Comparison of ENCODE assay signal across 18 mouse cellular contexts in genomic region chr7:81315583-81315982, GRCm38 (mm10). TPM values are rescaled to one million over a fixed set of nuclear protein-coding genes. Genes with fewer than 3 reads are reported as not detected.
DNase-seq lines count a peak whose midpoint lies in the region; ATAC-seq and TF ChIP-seq lines count a peak whose summit lies in the region.
"Had no signal": no experiment of that assay in that cellular context is flagged by ENCODE, and none has a peak within 500 bp of the region (broad histone marks: within the 10 kb centered on the region; RNA-seq: fewer than 3 reads in every experiment).

No protein-coding gene starts in this region.

- TF ChIP-seq CTCF in thymus, adult 2 months (IDR thresholded peaks at IDR 0.05; ENCODE audit: borderline replicate concordance, control insufficient read depth, extremely low read depth, insufficient read depth, low read length, poor library complexity), result no peak

- peaks cover 93% of the 10 kb centered on the region for H3K4me1 ChIP-seq in megakaryocyte, embryonic 14.5 days
- H3K4me1 ChIP-seq in thymus, adult 2 months (replicated peaks; ENCODE audit: control insufficient read depth, insufficient read depth, low read length), result no peaks in the 10 kb centered on the region
- H3K4me1 ChIP-seq: forebrain, embryonic 13.5 days; intestine, embryonic 15.5 days; limb, embryonic 15.5 days; midbrain, embryonic 10.5 days had no signal

- WGBS in thymus, adult 2 months, result 57% methylated on average over 8 of the region's 8 CpGs

- H3K9me3 ChIP-seq in megakaryocyte, embryonic 14.5 days, result peaks cover 6% of the 10 kb centered on the region; the same call in 1 of the 2 replicates
- H3K9me3 ChIP-seq: embryonic facial prominence, embryonic 15.5 days; forebrain, embryonic 13.5 days; heart, embryonic 10.5 days; intestine, embryonic 15.5 days; limb, embryonic 15.5 days; midbrain, embryonic 10.5 days had no signal

- DNase-seq in kidney, postnatal 10 days, result peak; percentile 37
- no peak for DNase-seq in kidney, adult 9 months
- peak; percentile 57 for DNase-seq in NIH3T3 (ENCODE audit: low read depth)
- peak; percentile 32 for DNase-seq in skeletal muscle tissue, adult 2 months (ENCODE audit: low read depth, low spot score)
- no peak for DNase-seq in thymus, adult 2 months
- DNase-seq: cerebellum, postnatal 14 days; embryo, embryonic 11 days; gastrocnemius, postnatal 25 days; liver, postnatal 0 days had no signal

- no peak for TF ChIP-seq POLR2A in thymus, adult 2 months (IDR thresholded peaks at IDR 0.05; ENCODE audit: control insufficient read depth, extremely low read depth, insufficient read depth, low read length, poor library complexity)

- H3K27me3 ChIP-seq in megakaryocyte, embryonic 14.5 days (replicated peaks), result no peaks in the 10 kb centered on the region
- no peaks in the 10 kb centered on the region for H3K27me3 ChIP-seq in thymus, adult 2 months (ENCODE audit: control insufficient read depth, insufficient read depth, low read length)
- H3K27me3 ChIP-seq: embryonic facial prominence, embryonic 15.5 days; forebrain, embryonic 13.5 days; intestine, embryonic 15.5 days; limb, embryonic 15.5 days had no signal

- peaks cover 68% of the 10 kb centered on the region for H3K36me3 ChIP-seq in megakaryocyte, embryonic 14.5 days (replicated peaks; ENCODE audit: low read length)
- no peaks in the 10 kb centered on the region for H3K36me3 ChIP-seq in thymus, adult 2 months (ENCODE audit: control insufficient read depth, insufficient read depth, low read length)
- H3K36me3 ChIP-seq: embryonic facial prominence, embryonic 15.5 days; heart, embryonic 10.5 days; intestine, embryonic 15.5 days; limb, embryonic 15.5 days; midbrain, embryonic 10.5 days had no signal

- no peak overlapping the region for H3K27ac ChIP-seq in thymus, adult 2 months (ENCODE audit: control insufficient read depth, insufficient read depth, low read length)
- H3K27ac ChIP-seq: embryonic facial prominence, embryonic 15.5 days; forebrain, embryonic 13.5 days; heart, embryonic 10.5 days; hindbrain, embryonic 14.5 days; intestine, embryonic 15.5 days; limb, embryonic 15.5 days; midbrain, embryonic 10.5 days had no signal

- ATAC-seq in megakaryocyte, adult 5-6 weeks (ENCODE audit: poor library complexity, severe bottlenecking), result no peak
- ATAC-seq: forebrain, embryonic 13.5 days; intestine, embryonic 15.5 days; liver, postnatal 0 days had no signal

- H3K4me3 ChIP-seq in megakaryocyte, embryonic 14.5 days (replicated peaks), result peak overlapping the region; percentile 60
- H3K4me3 ChIP-seq in thymus, adult 2 months (ENCODE audit: control insufficient read depth, insufficient read depth, low read length), result no peak overlapping the region
- H3K4me3 ChIP-seq: embryonic facial prominence, embryonic 15.5 days; forebrain, embryonic 13.5 days; heart, embryonic 10.5 days; intestine, embryonic 15.5 days; limb, embryonic 15.5 days; midbrain, embryonic 10.5 days had no signal

RNA-seq across cellular contexts. Expression of gene Rps17, which starts 29.5 kb away (rescaled TPM):
- 57.3 and 223 TPM in 2 replicates for polyA plus RNA-seq in megakaryocyte, embryonic 14.5 days (2012; ENCODE audit: insufficient read depth, low replicate concordance)
- 1,953 and 2,112 TPM in 2 replicates for total RNA-seq in megakaryocyte, adult 5-6 weeks (2015)
- total RNA-seq in megakaryocyte, adult 5-6 weeks (2017), result 2,159 and 2,431 TPM in 2 replicates
- polyA plus RNA-seq in thymus, adult 2 months (2012; rRNA removed), result 1,451 and 1,758 TPM in 2 replicates

Comparison
In these comparisons a context has a peak if more than half of its experiments do, and no peak if none do; other contexts are left out.
1. DNase-seq: peak in kidney, postnatal 10 days (single experiment), NIH3T3 (single experiment) and skeletal muscle tissue, adult 2 months (single experiment); none in kidney, adult 9 months (single experiment) and thymus, adult 2 months (single experiment).